Mouse (Mus musculus): ENCODE data around the gene En1.

En1 gene

DNA sequence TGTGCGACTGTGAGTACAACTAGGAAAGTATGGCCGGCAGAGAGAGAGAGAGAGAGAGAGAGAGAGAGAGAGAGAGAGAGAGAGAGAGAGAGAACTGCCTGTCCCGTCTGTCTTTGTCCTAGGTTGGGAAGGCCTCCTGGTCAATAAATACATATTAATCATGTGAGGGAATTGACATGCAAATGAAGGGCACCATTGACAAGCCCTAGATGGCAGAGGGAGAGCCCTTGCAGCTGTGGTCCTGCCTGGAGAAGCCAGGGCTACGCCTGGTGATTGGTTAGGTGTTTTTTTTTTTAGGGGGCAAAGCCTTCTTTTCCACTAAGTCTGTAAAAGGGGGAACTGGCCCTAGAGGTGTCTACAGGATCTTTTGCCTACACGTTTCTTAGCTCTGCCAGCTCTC lies 19.2 kb downstream of the En1 start:
- in situ Hi-C loops (cut with MboI; ENCODE audit: low sequenced_read_pairs) = no loop called here

DNA sequence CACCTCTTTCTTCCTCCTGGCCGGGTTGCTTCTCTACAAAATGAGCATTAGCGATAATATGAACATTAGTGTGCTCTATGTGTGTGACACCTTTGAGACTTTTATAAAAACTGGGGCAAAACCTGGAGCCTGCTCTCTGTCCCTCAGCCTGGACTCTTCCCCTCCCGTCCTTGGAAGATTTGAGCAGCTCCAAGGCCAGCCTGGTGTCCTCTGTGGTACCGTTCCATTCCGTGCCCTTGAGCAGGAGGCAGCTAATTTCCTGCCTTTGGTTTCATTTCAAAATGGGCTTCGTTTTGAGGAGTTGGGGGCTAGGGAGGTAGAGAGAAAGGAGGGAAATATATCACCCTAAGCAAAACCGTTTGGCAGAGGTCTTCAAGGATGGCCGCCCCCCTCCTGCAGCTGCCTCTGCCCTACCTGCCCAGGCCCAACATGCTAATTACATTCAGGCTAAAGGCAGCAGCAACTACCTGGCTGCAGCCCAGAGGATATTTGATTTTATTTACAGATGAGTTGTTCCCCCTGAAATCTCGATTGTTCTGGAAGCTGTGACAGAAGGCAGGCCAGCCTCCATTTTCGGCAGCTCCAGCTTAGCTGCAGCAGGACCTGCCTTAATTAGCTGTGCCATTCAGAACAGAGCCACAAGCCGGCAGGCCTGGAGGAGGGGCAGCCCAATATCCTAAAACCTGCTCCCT lies 24.9 kb downstream of the En1 start:
- in situ Hi-C loops (cut with MboI; ENCODE audit: low sequenced_read_pairs) = no loop called here

GRCm38 (mm10) chr1:120627622-120628001 lies 25.4 kb downstream of the En1 start:
- in situ Hi-C loops (cut with MboI; ENCODE audit: low sequenced_read_pairs) = no loop called here

DNA sequence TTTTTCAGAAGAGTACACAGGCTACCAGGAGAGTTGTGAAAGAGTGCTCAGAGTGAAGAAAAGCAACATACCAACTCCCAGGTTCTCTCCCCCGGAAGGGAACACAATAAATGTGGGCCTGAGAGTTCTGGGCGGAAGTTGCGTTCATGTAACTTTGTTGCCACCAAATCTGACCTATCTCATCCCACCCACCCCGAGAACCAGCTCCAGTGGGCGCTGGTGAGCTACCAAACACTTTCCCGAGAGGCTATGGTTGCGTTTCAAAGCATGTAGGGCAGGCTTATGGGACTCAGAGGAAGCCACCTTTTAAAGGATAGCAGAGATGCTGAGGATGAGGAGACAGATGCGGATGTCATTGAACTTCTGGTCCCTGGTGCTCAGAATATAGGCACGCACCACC lies 26.6 kb downstream of the En1 start:
- in situ Hi-C loops (cut with MboI; ENCODE audit: low sequenced_read_pairs) = no loop called here

GRCm38 (mm10) chr1:120643380-120643779 lies 41.2 kb downstream of the En1 start:
- in situ Hi-C loops (cut with MboI; ENCODE audit: low sequenced_read_pairs) = no loop called here

DNA sequence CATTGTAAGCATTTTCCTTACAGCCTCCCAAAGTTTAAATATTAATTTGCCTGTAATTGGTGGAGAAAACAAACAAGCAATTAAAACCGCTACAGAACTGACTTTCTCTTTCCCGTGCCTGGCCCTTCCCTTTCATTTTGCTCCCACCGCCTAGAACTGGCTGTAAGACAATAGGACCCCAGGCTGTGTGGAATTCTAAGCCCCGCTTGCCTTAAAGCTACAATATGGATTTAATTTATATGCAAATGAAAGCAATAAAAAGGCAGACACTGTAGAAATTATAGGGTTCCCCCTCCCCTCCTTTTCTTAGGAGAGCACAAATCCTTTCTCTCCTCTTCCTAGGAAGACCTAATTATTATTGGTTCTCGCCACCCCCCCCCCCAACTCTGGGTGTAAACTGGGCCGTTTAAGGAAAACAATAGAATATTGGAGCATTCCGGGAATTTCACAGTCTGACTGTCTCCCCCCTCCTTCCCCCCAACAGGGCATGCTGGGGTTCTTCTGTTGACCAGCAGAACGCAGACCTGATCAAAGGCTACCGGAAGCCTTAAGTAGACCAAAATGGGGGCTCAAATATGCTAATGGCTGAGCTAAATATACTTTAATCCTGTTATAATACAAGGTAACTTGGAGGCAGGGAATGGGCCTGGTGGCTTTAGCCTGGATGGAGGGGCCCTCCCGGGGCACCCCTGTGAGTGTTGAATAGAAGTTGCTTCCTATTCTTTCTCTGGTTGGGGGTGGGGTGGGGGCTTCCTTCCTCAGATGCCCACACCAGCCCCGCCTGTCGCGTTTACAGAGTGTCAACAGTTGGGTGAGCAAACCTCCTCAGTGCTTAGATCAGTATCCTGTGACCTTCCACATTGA lies 41.9 kb downstream of the En1 start:
- in situ Hi-C loops (cut with MboI; ENCODE audit: low sequenced_read_pairs) = no loop called here

- in situ Hi-C loops (cut with MboI; ENCODE audit: low sequenced_read_pairs) = no loop called here
Observed at GRCm38 (mm10) chr1:120644755-120645154, 42.5 kb downstream of the En1 start.

GRCm38 (mm10) chr1:120650068-120650467 lies 47.9 kb downstream of the En1 start:
- in situ Hi-C loops (cut with MboI; ENCODE audit: low sequenced_read_pairs) = no loop called here

DNA sequence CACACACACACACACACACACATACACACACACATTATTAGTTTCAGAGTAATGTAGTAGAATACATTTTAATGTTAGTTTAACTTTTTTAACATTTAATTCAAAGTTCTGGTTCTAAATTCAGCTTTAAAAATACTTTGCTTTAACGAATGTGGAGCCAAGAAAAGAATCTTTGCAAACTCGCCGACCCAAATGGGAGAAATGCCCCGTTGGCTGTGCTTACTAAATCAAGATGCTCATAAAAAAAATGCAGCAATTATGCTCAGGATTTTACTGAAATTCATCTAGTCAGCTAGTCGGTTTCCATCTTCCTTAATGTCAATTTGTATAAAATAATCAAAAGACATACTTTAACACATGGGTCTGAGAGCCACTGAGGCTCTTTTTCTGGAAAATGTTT lies 49.8 kb downstream of the En1 start:
- in situ Hi-C loops (cut with MboI; ENCODE audit: low sequenced_read_pairs) = no loop called here

- in situ Hi-C loops (cut with MboI; ENCODE audit: low sequenced_read_pairs) = no loop called here
Observed at GRCm38 (mm10) chr1:120654950-120655396, 52.8 kb downstream of the En1 start.
